2 mouse cellular contexts compared by ENCODE assay signal in genomic region chr9:21917493-21918034, GRCm38 (mm10).
TF ChIP-seq lines count a peak whose summit lies in the region.

No protein-coding gene starts in this region.

TF ChIP-seq in ES-E14, 5 proteins besides CTCF, POLR2A, EP300 and RAD21 (continued from another document):
- TF ChIP-seq MAFK (IDR thresholded peaks at IDR 0.05; ENCODE audit: insufficient read depth, low read depth, low read length) (no peak), CHD2 (IDR thresholded peaks at IDR 0.05; ENCODE audit: low read depth, low read length) (no peak), ZC3H11A (IDR thresholded peaks at IDR 0.05; ENCODE audit: borderline replicate concordance, low read depth, low read length) (no peak)

TF ChIP-seq in myocyte, 11 proteins besides CTCF, POLR2A, EP300 and RAD21 (continued from another document):
- TF ChIP-seq MYOG (IDR thresholded peaks at IDR 0.05; ENCODE audit: control insufficient read depth in 1 of 3, insufficient read depth in 1 of 3, insufficient read length in 2 of 3, low read depth in 2 of 3) (no peak), TCF12 (IDR thresholded peaks at IDR 0.05; ENCODE audit: insufficient read depth, poor library complexity, severe bottlenecking) (no peak), USF1 (IDR thresholded peaks at IDR 0.05; ENCODE audit: low read depth) (no peak), MYOD1 (IDR thresholded peaks at IDR 0.05; ENCODE audit: control insufficient read depth in 1 of 3, insufficient read length in 2 of 3, low read depth in 2 of 3) (no peak), SRF (IDR thresholded peaks at IDR 0.05; ENCODE audit: control insufficient read depth, insufficient read length, low read depth) (no peak), TCF3 (IDR thresholded peaks at IDR 0.05; ENCODE audit: insufficient read length, low read depth) (no peak), E2F4 (IDR thresholded peaks at IDR 0.05; ENCODE audit: insufficient read depth) (no peak), MAX (IDR thresholded peaks at IDR 0.05; ENCODE audit: low read depth) (no peak)
